Mouse (Mus musculus): Measurements from ENCODE around the gene Gm14391.
"Not testable (repeated sequence)": the region's sequence is repeated elsewhere in the genome, so short reads cannot be mapped to it uniquely, and the experiment has no call there.

Gm14391 gene

DNA sequence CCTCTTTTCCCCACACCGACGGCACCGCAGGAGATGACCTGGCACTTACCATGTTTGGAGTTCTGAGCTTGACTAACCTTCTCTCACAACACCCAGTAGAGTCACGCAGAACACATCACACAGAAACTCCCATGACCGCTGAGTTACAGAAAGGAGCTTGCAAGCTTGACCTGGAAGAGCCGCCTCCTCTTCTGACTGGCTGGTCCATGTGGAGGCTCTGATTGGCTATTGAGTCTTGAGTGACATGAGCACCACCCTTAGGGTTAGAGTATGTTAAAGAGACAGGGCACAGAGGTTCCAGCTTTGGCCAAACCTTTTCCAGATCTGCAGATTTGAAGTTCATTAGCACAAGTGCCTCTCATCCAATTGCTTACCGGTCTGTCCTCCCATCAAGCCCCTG, at the start of gene Gm14391:
TSS of gene Gm14391 (minus strand) at position 186 of the 400 bp plus-strand sequence.
- DNase-seq, result not testable (repeated sequence)

DNA sequence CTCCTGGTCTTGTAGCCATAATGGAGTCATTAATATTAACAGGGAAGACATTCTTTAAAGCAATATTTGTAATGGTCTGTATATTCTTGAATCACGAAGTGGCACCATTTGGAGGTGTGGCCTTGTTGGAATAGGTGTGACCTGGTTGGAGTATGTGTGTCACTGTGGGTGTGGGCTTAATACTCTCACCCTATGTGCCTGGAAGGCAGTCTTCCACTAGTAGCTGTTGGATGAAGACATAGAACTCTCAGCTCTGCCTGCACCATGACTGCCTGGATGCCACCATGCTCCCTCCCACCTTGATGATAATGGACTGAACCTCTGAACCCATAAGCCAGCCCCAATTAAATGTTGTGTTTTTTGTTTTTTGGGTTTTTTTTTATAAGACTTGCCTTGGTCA, 27.7 kb downstream of the Gm14391 start:
- not testable (repeated sequence) for DNase-seq

DNA sequence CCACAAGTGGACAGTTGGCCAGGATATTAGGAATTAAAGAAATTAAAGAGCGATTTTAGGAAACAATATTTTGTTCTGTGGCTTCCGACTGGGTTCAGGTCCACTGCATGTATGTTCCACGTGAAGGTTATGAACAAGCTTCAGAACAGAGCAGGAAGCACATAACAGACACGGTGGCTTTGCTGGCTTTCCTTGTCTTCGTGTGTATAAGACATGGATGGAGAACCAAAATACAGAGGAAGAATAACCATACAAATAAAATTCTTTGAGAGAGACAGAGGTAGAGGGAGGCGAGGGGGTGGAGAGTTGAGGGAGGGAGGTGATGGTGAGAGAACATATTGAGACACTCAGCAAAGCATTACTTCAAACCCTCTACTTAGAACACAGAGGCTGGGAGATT, 30.4 kb downstream of the Gm14391 start:
- no peak for DNase-seq

DNA sequence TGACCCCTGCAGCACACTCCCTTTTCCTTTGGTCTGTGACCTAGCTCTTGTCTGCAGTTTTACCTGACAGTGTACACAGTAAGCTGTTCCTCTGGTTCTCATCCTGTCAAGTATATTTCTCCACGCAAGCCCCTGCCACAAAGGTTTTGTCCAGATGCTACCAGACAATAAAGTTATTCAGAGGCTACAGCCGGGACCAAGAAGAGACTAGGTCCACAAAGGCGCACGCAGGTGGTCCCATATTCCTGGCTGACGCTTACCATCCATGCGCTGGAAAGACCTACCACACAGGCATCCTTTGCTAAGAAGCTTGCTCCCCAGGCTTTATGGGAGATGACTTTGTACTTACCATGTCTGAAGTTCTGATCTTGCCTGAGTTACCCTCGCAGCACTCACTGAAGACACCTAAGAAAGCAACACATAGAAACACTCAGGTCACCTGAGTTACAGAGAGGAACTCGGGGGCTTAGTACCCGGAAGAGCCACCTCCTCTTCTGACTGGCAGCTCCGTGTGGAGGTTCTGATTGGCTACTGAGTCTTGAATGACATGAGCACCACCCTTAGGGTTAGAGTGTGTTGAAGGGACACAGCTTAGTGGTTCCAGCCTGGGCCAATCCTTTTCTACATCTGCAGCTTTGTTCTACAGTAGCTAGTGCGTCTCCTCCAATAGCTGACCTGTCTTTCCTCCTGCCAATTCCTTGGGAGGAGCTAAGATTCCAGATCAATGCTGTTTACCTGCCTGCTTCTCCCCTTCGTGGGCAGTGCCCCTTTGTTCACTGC, 31.1 kb downstream of the Gm14391 start, which contains the start of gene Gm14443:
TSS of gene Gm14443 (minus strand) at position 471 of the 780 bp plus-strand sequence.
- DNase-seq, result not testable (repeated sequence)

DNA sequence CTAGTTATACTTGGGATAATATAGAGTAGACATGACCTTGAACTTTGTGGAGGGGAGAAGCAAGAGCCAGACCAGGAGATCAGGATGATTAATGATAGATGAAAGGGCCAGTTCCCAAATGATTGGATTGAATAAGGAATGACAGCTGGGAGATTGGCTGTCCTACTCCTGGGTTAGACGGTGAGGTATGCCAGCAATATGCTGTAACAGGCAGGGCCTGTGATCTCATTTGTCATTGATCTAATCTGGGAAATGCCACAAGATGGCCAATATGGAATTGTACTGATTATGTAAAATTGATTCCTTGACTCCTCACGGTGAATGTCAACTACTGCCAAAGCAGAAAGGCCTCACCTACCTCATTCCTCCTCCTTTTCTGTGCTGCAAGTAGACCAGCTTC, 32.7 kb downstream of the Gm14391 start:
- not testable (repeated sequence) for DNase-seq

- not testable (repeated sequence) for DNase-seq
These were observed 33.7 kb downstream of the Gm14391 start for GRCm38 (mm10) chr2:175172906-175173595.

GRCm38 (mm10) chr2:175172123-175172522, 34.6 kb downstream of the Gm14391 start:
- no peak for DNase-seq

GRCm38 (mm10) chr2:175166870-175167269, 39.8 kb downstream of the Gm14391 start:
- DNase-seq, result not testable (repeated sequence)

GRCm38 (mm10) chr2:175165110-175165509, 41.6 kb downstream of the Gm14391 start:
- DNase-seq, result not testable (repeated sequence)

GRCm38 (mm10) chr2:175161438-175161837, 45.3 kb downstream of the Gm14391 start:
- not testable (repeated sequence) for DNase-seq

- no peak for DNase-seq
These were observed 48.1 kb downstream of the Gm14391 start for GRCm38 (mm10) chr2:175158642-175159041.

GRCm38 (mm10) chr2:175156696-175157095, 50.0 kb downstream of the Gm14391 start:
- DNase-seq, result no peak

DNA sequence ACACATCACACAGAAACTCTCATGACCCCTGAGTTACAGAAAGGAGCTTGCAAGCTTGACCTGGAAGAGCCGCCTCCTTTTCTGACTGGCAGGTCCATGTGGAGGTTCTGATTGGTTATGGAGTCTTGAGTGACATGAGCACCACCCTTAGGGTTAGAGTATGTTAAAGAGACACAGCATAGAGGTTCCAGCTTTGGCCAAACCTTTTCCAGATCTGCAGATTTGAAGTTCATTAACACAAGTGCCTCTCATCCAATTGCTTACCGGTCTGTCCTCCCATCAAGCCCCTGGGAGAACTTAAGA, 64.8 kb downstream of the Gm14391 start, which contains the start of gene Gm14399:
TSS of gene Gm14399 (minus strand) at position 20 of the 303 bp plus-strand sequence.
- not testable (repeated sequence) for DNase-seq

DNA sequence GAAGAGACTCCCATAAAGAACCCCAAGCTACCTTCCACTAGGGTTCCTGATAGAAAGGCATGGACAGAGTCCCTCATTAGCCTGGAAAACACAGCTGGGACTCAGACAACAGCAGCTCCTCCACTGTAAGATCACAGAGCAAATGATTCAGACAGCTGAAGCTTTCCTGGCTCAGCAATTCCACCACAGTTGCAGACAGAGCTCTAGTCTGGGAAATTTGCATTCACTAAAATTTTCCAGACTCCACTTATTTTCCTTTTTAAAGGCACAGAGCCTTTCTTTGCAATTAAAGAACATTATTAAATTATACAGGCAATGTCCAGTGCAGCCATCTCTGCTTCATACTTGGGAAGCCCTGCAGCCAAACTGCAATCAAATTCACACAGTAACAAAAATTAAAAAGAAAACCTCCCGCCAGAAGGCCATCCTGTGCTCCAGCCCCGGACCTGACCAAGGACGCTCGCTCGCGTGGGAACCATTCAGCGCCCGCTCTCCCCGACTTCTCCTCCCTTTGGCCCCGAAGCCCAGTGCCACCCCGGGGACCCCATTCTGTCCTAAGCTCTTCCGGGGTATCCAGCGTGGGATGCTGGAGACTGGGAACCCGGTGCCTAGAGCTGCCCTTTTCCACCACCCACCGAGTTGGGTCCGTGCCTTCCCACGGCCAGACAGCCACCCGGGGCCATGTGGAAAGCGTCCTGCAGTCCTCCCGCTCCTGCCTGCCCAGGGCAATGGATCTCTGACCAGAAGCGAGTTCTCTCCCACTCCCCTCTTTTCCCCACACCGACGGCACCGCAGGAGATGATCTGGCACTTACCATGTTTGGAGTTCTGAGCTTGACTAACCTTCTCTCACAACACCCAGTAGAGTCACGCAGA, 65.4 kb downstream of the Gm14391 start:
- peak; percentile 11 for DNase-seq
